Mouse (Mus musculus) hindlimb bud, embryonic 11.5 days (tissue): ENCODE results near the gene Atp6v0b.
A peak's percentile ranks its signal among the peaks of the same experiment; 100 is the strongest.

ENCODE experiments used
- DNase-seq: peaks from one replicate; pipeline ENCODE4 v3.0.0-alpha.2; 2012; ENCODE audit warnings: low read depth, low spot score; ENCODE audit errors: extremely low spot score

The Atp6v0b gene

DNA sequence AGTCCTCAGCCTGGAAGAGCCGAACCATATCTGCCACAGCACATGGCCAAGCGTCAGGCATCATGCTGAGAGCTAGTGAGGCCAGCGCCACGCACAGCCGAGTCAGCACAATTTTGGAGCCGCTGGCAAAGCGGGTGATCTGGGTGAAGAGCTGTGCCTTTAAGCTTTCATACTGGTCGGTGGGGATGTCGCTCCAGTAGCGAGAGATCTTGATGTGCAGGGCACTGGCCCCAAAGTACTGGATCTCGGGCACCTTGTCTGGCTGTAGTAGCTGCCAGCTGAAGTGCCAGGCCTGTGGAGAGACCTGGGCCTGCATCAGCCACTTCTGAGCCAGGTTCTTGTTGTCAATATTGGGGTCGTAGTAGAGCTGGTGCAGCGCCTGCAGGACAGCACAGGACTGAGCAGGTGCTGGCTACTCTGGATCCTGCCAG, 25.0 kb upstream of the Atp6v0b start:
- no peak for DNase-seq

DNA sequence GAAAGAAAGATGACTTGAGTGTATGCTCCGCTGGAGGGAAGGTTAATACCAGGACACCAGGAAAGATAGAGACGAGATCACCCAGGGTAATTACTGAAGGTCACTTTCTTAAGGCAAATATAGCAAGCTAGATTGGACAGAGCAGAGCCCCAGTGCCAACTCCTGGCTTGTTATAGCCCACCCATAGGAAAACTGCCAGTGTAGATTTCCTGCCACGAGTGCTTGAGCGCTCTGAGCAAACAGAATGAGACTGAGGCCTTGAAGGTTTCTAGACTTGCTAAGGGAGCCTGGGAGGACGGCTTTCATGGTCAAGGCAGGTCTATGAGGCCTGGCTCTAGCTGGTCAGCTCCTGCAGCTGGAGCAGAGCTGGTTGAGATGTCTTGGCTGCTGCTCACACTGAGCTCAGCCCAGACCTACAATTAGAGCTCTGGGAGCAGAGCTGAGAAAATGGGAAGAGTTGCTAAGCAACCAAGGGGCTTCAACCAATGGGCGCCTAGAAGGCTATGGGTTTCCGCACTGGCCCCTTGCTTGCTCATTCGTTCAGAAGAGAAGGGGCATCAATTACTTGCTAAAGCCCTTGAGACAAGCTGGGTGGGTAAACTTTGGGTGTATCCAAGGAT, 21.8 kb upstream of the Atp6v0b start:
- no peak for DNase-seq

DNA sequence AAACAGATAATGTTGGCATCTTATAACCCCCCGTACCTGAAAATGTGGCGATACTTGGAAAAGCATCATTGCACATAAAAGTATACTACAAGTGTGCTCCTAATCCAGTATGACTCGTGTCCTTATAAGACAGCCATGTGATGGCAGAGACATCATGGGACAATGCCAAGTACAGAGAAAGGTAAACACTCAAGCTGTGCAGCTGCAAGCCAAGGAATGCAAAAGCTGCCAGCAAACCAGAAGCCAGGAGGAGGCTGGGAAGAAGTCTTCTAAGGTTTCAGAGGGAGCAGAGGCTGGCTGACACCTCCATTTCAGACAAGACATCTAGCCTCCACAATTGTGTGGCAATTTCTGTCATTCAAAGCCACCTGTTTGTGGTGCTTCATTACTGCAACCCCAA, 19.1 kb upstream of the Atp6v0b start:
- DNase-seq, result no peak

DNA sequence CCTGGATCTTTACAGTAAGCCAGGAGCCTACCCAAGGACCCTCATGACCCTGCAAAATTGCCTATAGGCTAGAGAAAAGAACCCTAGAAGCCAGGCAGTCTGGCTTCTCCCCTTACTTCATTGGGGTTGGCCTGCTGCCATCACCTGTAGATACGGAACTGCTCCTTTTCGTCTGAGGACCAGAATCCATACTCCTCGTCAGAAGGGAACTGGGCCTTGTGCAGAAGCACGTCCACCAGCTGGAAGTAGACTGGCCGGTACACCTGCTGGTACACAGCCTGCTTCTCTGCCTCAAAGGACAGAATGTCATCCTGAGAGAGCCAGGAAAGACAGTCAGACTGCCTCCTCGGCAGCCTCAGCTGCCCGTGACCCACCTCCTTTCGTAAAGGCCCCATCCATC, 17.6 kb upstream of the Atp6v0b start:
- no peak for DNase-seq

DNA sequence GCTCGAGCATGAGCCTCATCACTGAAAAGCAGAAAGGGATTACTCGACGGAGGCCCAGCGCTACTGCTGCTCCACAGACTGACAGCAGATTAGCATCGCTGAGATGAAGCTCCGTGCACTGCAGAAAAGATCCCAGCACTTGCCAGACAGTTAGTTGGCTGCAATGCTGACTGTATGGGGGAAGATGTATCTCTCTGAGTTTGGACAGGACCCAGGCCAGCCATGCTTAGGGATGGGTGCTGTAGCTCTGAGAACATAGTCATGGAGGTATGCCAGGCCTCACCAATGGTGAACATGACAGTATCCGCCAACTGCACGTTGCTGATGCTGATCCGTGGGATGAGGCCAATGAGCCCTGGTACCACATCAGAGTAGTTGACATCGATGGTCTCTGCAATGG, 17.0 kb upstream of the Atp6v0b start:
- DNase-seq, result no peak

DNA sequence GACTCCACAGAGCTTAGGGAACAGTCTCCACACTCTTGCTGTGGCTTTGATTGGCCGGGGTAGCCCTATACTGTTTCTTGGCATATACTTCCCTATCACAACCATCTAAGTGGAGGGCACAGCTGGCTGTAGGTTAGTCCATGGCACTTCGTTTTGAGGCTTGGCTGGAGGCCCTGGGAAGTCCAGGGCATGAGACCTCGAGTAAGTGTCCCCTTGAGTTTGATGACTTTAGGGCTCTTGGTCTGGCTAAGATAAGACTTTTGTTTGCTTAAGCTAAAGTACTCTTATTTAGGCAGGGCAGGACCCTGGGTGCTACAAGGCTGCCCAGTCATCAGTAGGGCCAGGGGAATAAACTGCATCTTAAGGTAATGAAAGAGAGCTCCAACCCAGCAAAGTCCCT, 11.0 kb upstream of the Atp6v0b start:
- DNase-seq, result no peak

DNA sequence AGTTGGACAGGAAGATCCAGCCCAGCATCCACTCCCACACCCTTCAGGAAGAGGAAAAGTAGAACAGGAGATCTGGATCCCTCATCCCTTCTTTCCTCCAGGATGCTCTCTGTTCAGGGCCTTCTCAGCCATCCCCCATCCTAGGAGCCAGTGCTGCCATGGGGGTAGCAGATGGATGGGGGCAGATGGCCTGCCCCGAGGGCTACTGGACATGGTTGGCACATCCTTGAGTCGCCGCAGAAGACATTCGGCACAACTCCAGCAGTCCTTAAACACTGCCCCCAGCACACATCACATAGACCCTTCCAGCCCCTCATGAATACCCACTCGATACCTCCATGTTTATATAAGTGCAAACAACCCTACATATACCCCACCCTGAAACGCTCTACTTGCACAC, 8.9 kb upstream of the Atp6v0b start:
- DNase-seq, result no peak

DNA sequence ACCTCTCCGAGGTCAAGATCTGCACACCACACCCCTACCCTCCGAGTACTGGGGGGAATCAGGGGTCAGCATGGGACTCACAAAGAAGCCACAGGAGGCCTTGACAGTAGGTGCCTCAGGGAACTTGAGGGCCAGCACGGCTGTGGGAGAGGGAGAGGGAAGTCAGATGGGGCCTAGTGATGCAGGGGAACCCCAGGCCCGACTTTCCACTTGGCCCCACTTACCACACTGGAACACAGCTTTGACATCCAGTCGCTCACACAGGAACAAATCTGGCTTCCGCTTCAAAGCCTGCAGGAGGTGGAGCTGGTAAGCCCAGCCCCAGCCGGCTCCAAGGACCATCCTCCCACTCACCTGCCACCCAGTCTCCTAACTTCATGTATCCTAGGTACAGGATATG, 8.2 kb upstream of the Atp6v0b start:
- no peak for DNase-seq

DNA sequence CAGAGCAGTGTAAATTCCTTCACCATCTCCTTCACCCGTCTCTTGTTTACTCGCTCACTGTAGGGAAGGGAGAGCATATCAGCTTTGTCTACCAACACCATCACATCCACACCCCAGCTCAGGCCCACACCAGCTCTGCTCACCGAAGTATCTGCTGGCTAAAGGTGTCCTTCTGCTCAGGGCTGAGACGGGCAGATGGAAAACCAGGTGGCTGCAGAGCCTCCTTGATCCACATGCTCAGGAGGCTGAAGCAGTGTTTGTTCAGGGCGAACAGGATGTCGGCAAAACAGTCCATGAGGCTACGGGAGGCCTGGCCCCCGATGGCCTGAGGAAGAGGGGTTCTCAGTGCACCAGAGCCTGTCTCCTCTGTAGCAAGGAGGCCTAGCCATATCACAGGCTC, 7.5 kb upstream of the Atp6v0b start:
- no peak for DNase-seq

DNA sequence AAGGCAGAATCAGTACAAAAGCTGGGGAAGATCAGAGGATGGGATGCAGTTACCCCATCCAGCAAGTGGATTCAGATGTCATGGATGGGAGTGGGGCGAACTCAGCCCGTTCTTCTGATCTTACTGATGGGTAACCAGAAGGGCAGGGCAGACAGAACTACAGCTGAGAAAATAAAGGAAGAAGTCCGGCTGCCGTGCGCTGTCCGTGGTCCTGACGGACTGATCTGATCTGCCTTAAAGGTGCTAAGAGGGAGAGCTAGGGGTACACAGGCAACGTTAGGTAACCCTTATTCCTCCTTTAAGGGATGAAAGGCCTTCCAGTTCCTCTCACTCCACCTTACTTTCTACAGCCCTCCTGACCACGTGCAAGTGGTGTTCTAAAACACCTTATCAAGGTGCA, 6.2 kb upstream of the Atp6v0b start:
- DNase-seq, result no peak

DNA sequence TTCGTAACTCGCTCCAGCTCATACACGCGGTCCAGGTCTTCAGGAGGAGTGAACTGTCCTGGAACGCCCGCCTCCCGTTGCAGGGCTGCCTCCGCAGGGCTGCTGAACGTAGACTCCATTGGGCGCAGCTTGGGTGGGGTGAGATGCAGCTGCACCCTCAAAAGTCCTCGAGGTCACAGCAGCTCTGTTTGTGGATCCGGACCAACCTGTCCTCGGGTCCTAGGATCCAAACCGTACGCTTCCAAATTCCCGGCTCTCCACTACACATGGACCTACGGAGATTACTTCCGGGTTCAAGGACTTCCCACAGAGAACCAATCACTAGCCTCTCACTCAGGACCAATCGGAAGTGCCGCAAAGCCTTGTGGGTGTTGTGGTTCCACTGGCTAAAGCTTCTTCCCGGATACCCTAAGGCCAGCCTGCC, 4.6 kb upstream of the Atp6v0b start, which contains the start of gene Dph2:
Gene Dph2 (minus strand): TSS at position 295 of the 424 bp plus-strand sequence.
- peak; percentile 88 for DNase-seq

DNA sequence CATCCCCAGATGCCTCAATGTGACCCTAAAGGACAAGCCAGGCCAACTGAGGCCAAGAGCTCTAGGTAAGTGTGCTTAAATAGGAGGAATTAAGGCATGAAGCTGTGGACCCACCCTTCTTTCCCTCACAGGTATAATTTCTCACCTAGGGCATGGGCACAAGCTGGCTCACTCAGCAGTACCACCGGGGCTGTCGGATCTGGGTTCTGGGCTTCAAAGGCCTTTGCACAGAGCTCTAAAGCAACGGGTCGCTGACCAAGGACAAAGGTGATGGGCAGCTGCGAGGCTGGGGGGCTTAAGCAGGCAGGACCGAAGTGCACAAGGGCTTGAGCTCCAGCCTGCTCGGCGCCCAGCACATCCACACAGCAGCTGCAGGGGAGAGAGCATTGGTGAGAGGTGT, 3.6 kb upstream of the Atp6v0b start:
- no peak for DNase-seq

DNA sequence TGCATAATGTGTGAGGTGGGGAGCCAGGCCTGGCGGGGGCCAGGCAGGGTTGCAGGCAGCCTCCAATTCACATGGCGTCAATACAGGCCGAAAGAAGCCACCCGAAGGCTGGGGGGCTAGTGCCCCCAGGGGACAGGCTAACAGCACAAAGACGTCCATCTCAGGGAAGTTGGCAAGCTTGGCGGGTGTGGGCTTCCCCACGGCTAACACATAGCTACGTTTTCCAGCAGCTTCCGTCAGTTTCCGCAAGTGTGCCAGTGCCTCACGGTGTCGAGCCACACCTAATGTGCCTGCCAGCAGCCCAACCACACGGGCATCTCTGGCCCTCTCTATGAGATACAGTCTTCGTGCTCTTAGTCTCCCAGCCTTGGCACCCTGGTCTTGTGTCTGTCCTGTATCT, 2.9 kb upstream of the Atp6v0b start:
- no peak for DNase-seq

DNA sequence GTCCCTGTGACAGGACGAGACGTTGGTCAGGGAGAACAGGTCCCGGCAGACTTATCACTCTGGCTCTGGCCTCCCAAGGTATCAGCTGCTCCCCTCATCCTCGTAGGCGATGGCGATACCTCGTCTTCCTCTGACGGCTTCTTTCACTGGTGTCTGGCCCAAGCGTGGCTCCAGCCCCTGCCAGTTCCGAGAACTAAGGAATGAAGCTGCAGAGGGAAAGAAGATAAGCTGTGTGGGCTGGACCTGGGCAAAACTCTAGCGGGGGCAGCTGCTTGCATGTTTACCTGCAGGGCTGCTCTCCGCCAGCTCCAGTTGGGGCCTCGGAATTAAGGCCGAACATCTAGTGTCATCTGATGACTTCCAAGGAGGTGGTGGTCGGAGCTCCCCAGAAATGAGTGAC, 2.3 kb upstream of the Atp6v0b start:
- no peak for DNase-seq

DNA sequence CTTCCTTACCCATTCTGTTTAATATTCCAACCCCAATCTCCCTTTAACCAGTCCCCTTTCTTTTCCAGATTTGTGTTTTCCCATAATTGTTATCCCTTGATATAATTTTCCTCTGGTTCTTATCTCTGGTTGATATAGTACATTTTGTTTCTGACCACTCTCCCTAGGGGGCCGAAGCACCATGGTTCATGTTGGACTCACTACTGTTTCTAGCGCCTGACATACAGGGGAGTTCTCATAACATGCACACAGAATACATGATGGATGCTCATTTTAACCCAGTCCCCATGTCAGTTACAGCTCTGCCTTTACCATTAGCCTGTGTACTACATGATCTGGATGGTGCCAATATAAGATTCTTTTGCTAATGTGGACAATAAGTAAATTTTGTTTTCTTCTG, 787 bp upstream of the Atp6v0b start:
- DNase-seq, result no peak

DNA sequence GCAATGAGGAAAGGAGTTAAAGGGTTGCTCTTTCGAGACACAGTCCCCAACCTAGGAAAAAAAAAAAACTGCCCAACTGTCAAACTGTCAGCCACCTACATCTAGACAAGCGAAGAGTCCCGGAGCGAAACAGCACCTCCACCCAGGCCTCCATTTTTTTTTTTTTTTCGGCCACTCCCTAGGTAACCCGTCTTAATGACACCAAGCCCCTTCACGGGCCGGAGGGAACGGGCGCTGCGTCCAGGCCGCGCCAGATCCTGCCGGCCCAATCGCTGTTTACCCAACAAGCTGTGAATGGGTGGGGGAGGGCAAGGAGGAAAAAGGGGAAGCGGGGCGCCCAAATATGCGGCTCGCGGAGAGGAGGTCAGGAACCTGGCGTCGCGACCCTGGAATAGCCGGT, 489 bp downstream of the Atp6v0b start:
- no peak for DNase-seq

DNA sequence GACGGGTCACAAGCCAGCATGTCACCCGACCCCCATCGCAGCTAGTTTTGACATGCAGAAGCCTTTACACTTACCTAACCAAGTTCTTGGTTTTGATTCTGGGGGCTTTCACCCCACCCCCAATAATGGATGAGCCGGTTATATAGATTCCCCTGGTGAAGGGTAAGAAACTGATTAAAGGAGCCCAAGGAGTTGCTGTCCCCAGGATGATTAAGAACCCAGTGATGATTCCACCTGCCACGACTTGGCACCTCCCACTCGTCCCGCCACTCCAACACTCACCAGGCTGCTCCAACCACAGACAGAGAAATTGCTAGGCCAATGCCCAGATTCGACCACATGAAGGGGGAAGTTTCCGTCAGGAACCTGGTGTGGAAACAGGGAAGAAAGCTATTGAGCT, 1.1 kb downstream of the Atp6v0b start:
- no peak for DNase-seq

DNA sequence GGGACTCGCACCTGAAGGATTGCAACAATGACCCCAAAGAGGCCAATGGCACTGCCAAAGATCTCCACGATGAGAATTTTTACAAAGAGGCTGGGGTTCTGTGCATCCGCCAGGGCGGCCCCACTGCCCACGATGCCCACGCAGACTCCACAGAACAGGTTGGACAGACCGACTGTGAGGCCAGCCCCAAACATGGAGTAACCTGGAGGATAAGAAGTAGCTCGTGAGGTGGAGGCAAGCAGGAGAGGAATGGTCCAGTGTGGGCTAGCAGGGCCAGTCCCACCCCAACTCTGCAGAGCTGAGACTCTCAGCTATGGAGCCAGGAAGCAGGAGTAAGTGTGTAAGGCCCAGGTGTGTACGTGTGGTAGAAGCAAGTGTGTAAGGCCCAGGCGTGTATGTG, 2.0 kb downstream of the Atp6v0b start:
- no peak for DNase-seq

DNA sequence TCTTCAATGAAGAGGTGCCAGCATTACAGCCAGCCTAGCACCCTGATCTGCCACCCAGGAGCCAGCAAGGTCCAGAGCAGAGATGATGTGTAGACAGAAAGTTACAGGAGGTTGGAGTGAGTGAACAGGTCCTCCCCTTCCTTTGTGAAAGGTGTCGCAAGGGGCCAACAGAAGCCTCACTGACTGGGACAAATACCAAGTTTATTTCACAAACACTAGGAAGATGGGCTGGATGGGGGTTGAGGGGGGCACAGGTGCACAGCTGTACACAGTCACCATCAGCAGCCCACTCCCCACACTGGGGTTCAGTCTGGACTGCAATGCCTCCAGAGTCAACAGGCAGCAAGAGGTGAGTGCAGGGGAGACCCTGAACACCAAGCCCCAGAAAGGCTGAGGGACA, 3.0 kb downstream of the Atp6v0b start:
- DNase-seq, result no peak

DNA sequence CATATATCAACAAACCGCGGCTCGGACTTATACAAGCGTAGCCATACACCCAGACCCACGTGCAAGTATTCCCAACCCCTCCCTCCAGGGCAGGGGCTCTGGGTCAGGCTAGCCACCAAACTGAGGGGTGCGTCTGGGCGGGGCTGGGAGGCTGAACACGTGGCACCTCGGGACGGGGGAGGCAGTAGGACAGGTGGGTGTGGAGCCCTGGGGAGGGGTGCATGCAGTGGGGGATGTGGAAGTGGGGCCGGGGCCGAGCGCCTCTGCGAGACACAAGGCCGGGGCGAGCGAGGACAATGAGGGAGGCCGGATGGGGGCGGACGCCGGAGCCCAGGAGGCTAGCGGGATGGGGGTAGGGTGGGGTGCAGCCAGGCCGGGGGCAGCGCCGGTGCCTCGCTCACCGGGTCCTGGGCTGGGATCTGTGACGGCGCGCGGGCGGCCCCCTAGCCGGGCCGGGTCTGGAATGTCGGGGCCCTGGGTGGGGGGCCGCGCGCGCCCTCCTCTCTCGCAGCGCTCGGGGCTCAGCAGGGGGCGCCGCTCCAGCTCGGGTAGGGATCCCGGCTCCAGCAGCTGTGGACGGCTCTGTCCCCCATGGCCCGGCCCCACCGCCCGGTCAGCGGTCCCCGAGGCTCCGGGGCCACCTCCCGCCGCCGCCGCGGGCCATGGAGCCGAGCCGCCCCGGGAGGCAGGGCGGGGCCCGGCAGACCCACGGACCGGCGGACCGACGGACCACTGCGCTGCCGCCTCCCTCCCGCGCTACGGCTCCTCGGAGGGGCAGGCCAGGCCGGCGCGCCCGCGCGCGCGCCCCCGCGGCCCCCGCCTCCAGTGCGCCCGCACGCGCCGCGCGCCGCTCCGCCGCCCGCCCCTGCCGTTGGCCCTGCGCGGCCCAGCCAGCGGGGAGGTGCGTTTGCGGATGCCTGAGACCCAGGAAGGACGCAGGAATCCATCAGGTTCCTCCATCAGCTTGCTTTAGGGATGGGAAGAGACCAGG, 4.1 kb downstream of the Atp6v0b start, which contains the start of gene B4galt2:
Gene B4galt2 (minus strand): TSS at position 787 of the 991 bp plus-strand sequence.
- DNase-seq, result no peak

DNA sequence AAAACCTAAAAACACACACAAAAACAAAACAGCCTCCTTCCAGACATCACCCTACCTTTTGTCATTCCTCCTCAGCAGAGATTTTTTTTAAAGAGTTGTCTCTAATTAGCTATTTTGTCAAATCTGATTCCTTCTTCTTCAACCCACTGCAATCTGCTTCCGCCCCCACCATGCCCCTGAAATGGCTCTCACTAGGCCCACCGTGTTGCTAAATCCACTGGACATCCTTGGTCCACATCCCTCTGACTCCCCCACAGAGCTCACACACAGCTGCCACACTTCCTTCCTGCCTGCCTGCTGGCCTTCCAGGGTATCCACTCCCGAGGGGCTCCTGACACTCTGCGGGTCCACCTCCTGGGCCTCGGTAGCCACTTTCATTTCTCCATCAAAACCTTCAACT, 8.4 kb downstream of the Atp6v0b start:
- no peak for DNase-seq

DNA sequence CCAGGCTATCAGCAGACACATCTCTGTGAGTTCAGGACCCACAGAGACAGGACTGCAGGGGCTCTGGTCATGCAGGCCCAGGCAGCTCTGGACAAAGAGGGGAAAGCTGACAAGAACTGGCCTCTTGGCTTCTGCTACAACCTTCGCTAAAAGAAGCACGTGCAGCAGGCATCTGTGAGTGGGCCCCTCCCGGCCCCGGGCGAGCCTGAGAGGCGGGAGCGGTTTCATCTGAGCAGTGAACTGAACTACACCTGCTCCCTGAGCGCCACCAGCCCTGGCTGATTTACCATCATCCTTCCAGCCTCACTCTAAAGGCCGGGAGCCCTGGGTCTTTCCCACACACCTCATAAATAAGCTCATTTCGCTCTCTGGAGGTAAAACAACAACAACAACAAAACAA, 8.8 kb downstream of the Atp6v0b start:
- no peak for DNase-seq
